Mouse (Mus musculus): Measurements from ENCODE around the gene Cyp2a12. TPM values are rescaled to one million over a fixed set of nuclear protein-coding genes. Genes with fewer than 3 reads are reported as not detected.
"Not testable (repeated sequence)": the region's sequence is repeated elsewhere in the genome, so short reads cannot be mapped to it uniquely, and the experiment has no call there.

The Cyp2a12 gene
- not detected for polyA plus RNA-seq (2012; fragmentation: generic; extraction: Trizol)
- long read RNA-seq, experiment 1: 0 reads
- long read RNA-seq, experiment 2: 0 reads

- Histone ChIP-seq H3K4me3 (ENCODE audit: insufficient read depth, poor library complexity, severe bottlenecking) (no peak within 1 kb of the TSS), H3K79me2 (ENCODE audit: control insufficient read depth, insufficient read depth) (no peaks in the 10 kb centered on the region), H3K36me3 (ENCODE audit: control insufficient read depth, insufficient read depth) (no peaks in the 10 kb centered on the region), H3ac (ENCODE audit: control insufficient read depth, insufficient read length, low read depth) (no peak within 1 kb of the TSS), H3K27me3 (ENCODE audit: control insufficient read depth, insufficient read depth, insufficient read length) (no peaks in the 10 kb centered on the region), H3K79me3 (ENCODE audit: low read depth) (no peaks in the 10 kb centered on the region)
- TF ChIP-seq FOSL1 (IDR thresholded peaks at IDR 0.05; ENCODE audit: insufficient read depth, low read length, poor library complexity, severe bottlenecking) (no peak), MAX (IDR thresholded peaks at IDR 0.05) (no peak), USF1 (IDR thresholded peaks at IDR 0.05; ENCODE audit: low read depth) (no peak), CTCF (IDR thresholded peaks at IDR 0.05; ENCODE audit: control insufficient read depth, insufficient read depth, insufficient read length) (no peak), MYOG (IDR thresholded peaks at IDR 0.05; ENCODE audit: control insufficient read depth, extremely low read depth, insufficient read length) (no peak)
Measured at GRCm38 (mm10) chr7:27028789-27029188, at the start of gene Cyp2a12. Gene Cyp2a12 (plus strand): TSS chr7:27029081.

GRCm38 (mm10) chr7:26981464-26981863 is 47.4 kb upstream of the Cyp2a12 start:
- not testable (repeated sequence) for H3K4me3 ChIP-seq (ENCODE audit: insufficient read depth, poor library complexity, severe bottlenecking); H3K36me3 ChIP-seq (ENCODE audit: control insufficient read depth, insufficient read depth); H3K79me2 ChIP-seq (ENCODE audit: control insufficient read depth, insufficient read depth); H3K27me3 ChIP-seq (ENCODE audit: control insufficient read depth, insufficient read depth, insufficient read length); H3ac ChIP-seq (ENCODE audit: control insufficient read depth, insufficient read length, low read depth); H3K79me3 ChIP-seq (ENCODE audit: low read depth)

- not testable (repeated sequence) for H3ac ChIP-seq (ENCODE audit: control insufficient read depth, insufficient read length, low read depth); H3K27me3 ChIP-seq (ENCODE audit: control insufficient read depth, insufficient read depth, insufficient read length); H3K79me3 ChIP-seq (ENCODE audit: low read depth); H3K79me2 ChIP-seq (ENCODE audit: control insufficient read depth, insufficient read depth); H3K36me3 ChIP-seq (ENCODE audit: control insufficient read depth, insufficient read depth); H3K4me3 ChIP-seq (ENCODE audit: insufficient read depth, poor library complexity, severe bottlenecking)
Measured at GRCm38 (mm10) chr7:26981937-26982336, 46.9 kb upstream of the Cyp2a12 start.

GRCm38 (mm10) chr7:26982551-26982950 is 46.3 kb upstream of the Cyp2a12 start:
- no peaks in the 10 kb centered on the region for H3K36me3 ChIP-seq (ENCODE audit: control insufficient read depth, insufficient read depth)
- H3K4me3 ChIP-seq (ENCODE audit: insufficient read depth, poor library complexity, severe bottlenecking): no peak overlapping the region
- no peak for TF ChIP-seq MYOG (IDR thresholded peaks at IDR 0.05; ENCODE audit: control insufficient read depth, extremely low read depth, insufficient read length)
- TF ChIP-seq CTCF (IDR thresholded peaks at IDR 0.05; ENCODE audit: control insufficient read depth, insufficient read depth, insufficient read length): no peak
- no peak for TF ChIP-seq MAX (IDR thresholded peaks at IDR 0.05)
- TF ChIP-seq MYOD1 (IDR thresholded peaks at IDR 0.05; ENCODE audit: control insufficient read depth, insufficient read length, low read depth): no peak
- no peak for TF ChIP-seq USF1 (IDR thresholded peaks at IDR 0.05; ENCODE audit: low read depth)
- no peak overlapping the region for H3ac ChIP-seq (ENCODE audit: control insufficient read depth, insufficient read length, low read depth)
- H3K27me3 ChIP-seq (ENCODE audit: control insufficient read depth, insufficient read depth, insufficient read length): no peaks in the 10 kb centered on the region
- H3K79me2 ChIP-seq (ENCODE audit: control insufficient read depth, insufficient read depth): no peaks in the 10 kb centered on the region
- no peaks in the 10 kb centered on the region for H3K79me3 ChIP-seq (ENCODE audit: low read depth)

GRCm38 (mm10) chr7:26983151-26983550 is 45.7 kb upstream of the Cyp2a12 start:
- not testable (repeated sequence) for H3K27me3 ChIP-seq (ENCODE audit: control insufficient read depth, insufficient read depth, insufficient read length); H3K79me3 ChIP-seq (ENCODE audit: low read depth); H3K36me3 ChIP-seq (ENCODE audit: control insufficient read depth, insufficient read depth); H3ac ChIP-seq (ENCODE audit: control insufficient read depth, insufficient read length, low read depth); H3K79me2 ChIP-seq (ENCODE audit: control insufficient read depth, insufficient read depth); H3K4me3 ChIP-seq (ENCODE audit: insufficient read depth, poor library complexity, severe bottlenecking)

GRCm38 (mm10) chr7:27026581-27026980 is 2.3 kb upstream of the Cyp2a12 start:
- not testable (repeated sequence) for H3K27me3 ChIP-seq (ENCODE audit: control insufficient read depth, insufficient read depth, insufficient read length); H3K36me3 ChIP-seq (ENCODE audit: control insufficient read depth, insufficient read depth); H3ac ChIP-seq (ENCODE audit: control insufficient read depth, insufficient read length, low read depth); H3K79me2 ChIP-seq (ENCODE audit: control insufficient read depth, insufficient read depth); H3K4me3 ChIP-seq (ENCODE audit: insufficient read depth, poor library complexity, severe bottlenecking); H3K79me3 ChIP-seq (ENCODE audit: low read depth)

- not testable (repeated sequence) for H3ac ChIP-seq (ENCODE audit: control insufficient read depth, insufficient read length, low read depth); H3K27me3 ChIP-seq (ENCODE audit: control insufficient read depth, insufficient read depth, insufficient read length); H3K4me3 ChIP-seq (ENCODE audit: insufficient read depth, poor library complexity, severe bottlenecking); H3K79me2 ChIP-seq (ENCODE audit: control insufficient read depth, insufficient read depth); H3K79me3 ChIP-seq (ENCODE audit: low read depth); H3K36me3 ChIP-seq (ENCODE audit: control insufficient read depth, insufficient read depth)
Measured at GRCm38 (mm10) chr7:27048886-27049285, 20.0 kb downstream of the Cyp2a12 start.

- not testable (repeated sequence) for H3K36me3 ChIP-seq (ENCODE audit: control insufficient read depth, insufficient read depth); H3K79me2 ChIP-seq (ENCODE audit: control insufficient read depth, insufficient read depth); H3K27me3 ChIP-seq (ENCODE audit: control insufficient read depth, insufficient read depth, insufficient read length); H3ac ChIP-seq (ENCODE audit: control insufficient read depth, insufficient read length, low read depth); H3K4me3 ChIP-seq (ENCODE audit: insufficient read depth, poor library complexity, severe bottlenecking); H3K79me3 ChIP-seq (ENCODE audit: low read depth)
Measured at GRCm38 (mm10) chr7:27059333-27059732, 30.5 kb downstream of the Cyp2a12 start.

- not testable (repeated sequence) for H3ac ChIP-seq (ENCODE audit: control insufficient read depth, insufficient read length, low read depth); H3K4me3 ChIP-seq (ENCODE audit: insufficient read depth, poor library complexity, severe bottlenecking); H3K36me3 ChIP-seq (ENCODE audit: control insufficient read depth, insufficient read depth); H3K79me3 ChIP-seq (ENCODE audit: low read depth); H3K79me2 ChIP-seq (ENCODE audit: control insufficient read depth, insufficient read depth); H3K27me3 ChIP-seq (ENCODE audit: control insufficient read depth, insufficient read depth, insufficient read length)
Measured at GRCm38 (mm10) chr7:27059896-27060295, 31.0 kb downstream of the Cyp2a12 start.
